Mouse (Mus musculus): ENCODE results near the gene Pigg.

Pigg gene

GRCm38 (mm10) chr5:108354056-108354455 lies 41.6 kb downstream of the Pigg start:
- in situ Hi-C loops (cut with MboI, MseI), result no loop called here

DNA sequence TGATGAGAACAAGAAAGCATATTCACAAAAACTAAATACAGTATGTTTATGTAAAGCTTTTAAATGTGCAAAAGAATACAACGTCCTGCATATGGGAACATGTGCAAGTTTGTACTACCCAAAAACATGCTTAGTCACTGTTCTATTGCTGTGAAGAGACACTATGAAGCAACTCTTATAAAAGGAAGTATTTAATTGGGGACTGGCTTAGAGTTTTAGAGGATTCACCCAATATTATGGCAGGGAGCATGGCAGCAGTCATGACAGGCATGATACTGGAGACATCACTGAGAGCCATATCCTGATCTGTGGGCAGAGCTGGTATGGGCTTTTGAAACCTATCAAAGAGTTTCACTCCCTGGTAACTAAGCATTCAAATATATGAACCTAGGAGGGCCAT lies 45.5 kb downstream of the Pigg start:
- in situ Hi-C loops (cut with MboI, MseI), result no loop called here

DNA sequence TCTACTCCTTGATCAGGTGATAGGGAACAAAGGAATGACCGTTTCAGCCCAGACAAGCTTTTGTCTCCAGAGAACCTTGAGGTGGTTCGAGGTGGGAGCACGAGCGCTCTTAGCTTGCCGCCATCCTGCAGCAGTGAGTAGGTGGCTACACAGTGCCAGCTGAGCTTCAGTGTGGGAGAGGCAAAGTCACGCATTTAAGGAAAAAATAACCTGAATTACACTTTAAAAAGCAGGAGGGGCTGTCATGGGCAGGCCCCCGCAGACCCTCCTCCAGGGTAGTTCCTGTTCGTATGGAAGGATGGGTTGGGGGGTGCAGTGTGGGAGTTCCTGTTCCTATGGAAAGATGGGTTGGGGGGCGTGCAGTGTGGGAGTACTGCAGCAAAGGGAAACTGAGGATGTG lies 47.1 kb downstream of the Pigg start:
- in situ Hi-C loops (cut with MboI, MseI), result no loop called here

DNA sequence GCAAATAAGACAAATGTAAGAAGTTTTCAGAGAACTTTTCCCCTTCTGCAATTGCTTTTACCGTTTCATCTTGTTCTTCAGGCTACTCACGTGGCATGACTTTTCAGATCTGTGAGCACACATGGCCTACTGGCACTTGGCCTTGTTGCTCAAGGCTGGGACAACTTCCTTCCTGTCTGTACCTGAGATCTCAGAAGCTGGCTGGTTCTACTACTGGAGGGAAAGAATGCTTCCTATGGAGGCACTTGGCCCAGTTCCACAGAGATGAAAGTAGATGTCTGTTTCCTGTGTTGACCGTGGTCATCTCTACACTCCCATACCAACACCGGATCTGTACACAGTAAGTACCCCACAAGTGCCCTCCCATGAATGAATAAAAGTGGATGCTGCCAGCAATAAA lies 47.8 kb downstream of the Pigg start:
- in situ Hi-C loops (cut with MboI, MseI), result no loop called here

GRCm38 (mm10) chr5:108362330-108362729 lies 49.9 kb downstream of the Pigg start:
- in situ Hi-C loops (cut with MboI, MseI), result no loop called here

DNA sequence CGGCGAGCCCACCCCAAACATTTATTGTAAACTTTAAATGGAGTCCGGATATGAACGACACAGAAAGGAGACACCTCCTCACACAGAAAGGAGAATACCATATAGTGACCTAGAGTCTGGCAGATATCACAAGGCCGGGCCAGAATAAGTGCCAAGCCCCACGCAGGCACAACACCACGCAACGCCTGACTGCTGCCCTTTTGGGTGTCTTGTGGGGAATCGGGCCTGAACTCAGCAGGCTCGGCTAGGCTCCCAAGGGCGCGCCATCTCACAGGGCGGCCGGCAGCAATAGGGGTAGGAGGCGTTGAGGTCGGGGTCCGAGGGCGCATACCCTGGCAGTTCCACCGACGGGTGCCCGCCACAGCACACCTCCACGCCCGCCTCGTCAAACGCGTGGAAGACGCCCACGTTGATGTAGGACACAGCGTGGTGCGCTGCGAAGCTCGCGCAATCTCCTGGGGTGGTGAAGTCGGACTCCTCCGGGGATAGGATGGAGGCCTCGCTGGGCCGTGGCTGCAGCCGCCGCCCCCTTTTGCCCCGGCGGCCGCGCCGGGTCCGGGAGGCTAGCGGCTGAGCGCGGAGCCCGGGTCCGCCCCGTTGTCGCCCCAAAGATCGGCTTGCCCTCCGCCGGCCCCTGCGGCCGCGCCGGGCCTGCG lies 54.0 kb downstream of the Pigg start:
- in situ Hi-C loops (cut with MboI, MseI), result no loop called here

DNA sequence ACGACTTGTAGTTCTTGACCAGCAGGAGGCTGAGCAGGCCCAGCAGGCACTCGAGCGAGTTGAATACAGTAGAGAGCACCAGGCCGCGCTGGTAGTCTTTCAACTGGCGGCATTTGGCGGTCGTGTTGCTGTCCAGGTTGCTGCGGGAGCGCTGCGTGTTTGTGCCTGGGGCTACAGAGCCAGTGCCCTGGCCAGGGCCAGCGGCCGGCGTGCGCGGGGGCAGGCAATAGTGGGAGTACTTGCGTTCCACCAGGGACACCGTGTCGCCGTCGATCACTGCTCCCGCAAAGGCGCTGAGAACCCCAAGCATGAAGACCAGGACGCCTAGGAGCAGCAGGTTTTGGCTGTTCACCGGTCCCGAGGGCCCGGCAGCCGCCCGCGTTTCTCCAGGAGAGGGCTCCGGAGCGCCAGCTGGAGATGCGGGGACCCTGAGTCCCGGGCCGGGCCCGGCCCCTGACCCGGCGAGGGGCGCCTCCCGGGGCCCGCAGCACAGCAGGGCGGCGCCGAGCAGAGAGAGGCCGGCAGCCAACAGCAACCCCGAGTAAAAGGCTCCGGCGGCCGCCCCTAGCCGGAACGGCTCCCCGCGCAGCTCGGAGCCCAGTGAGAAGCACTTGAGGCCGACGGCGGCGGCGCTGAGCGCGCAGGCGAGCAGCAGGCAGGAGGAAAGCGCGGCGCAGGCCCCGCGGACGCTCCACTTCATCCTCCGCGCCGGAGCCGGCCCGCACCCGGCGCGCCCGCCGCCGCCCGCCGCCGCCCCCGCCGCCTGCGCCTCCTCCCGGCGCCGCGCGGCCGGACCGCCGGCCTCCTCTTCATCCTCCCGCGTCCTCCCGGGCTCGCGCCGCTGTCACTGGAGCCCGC lies 54.8 kb downstream of the Pigg start:
- in situ Hi-C loops (cut with MboI, MseI), result no loop called here

DNA sequence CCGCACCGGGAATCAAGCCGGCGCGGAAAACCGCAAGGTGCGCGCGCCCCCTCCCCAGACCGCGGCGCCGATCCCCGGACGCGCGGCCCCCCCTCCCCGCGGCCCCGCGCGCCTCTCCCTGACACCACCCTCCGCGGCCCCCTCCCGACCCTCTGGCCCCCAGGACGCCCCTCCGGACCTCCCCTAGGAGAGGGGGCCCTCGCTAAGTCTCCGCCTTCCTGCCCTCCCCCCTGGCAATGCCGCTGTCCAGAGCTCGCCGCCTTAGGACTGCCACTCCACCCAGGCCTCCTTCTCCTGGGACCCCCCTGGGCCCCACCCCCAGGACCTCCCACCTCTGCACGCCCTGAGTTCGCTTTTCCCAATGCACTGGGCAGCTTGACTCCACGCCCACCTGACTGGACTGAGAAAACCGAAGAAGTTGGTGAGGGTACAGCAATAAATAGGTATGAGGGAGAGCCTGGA lies 55.5 kb downstream of the Pigg start, which contains the start of gene Gm42517:
Gene Gm42517, minus strand, starts transcription at position 52 of the 462 bp plus-strand sequence.
- in situ Hi-C loops (cut with MboI, MseI), result no loop called here

DNA sequence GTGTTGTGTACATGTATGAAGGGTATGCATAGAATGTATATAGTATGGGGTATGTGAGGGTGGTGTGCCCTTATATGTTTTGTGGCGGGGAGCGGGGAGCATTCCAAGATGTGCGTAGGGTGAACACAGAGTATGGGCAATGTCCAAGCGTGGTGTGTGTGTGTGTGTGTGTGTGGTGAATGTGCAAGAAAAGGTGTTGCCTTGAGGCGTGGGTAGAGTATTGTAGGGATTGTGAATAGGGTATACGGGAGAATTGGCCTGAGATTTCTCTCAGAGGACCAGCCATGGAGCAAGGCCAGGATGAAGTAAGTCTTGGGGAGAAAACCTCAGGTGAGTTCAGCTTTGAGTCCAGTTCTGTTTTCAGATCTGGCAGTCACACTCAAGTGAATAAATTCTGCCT lies 56.0 kb downstream of the Pigg start:
- in situ Hi-C loops (cut with MboI, MseI), result no loop called here

- in situ Hi-C loops (cut with MboI, MseI), result no loop called here
Observed at GRCm38 (mm10) chr5:108368851-108369621, 56.6 kb downstream of the Pigg start.

DNA sequence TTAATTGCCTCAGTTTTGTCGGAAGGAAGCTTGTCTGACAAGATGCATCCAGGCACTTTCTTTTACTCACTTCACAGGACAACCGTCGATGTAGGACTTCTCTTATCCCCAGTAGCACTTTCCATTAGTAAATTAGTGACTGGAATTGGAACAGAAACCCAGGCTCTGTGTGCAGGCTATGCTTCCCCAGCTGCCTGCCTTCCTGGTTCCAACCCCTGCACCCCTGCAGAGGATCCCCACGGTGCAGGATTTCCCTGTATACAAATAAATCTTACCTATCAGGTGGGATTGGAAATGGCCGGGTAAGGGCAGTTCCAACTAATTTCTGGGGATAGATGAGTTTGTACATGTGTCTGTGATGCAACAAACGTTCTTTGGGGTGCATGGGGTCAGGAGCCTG lies 57.6 kb downstream of the Pigg start:
- in situ Hi-C loops (cut with MboI, MseI), result no loop called here

DNA sequence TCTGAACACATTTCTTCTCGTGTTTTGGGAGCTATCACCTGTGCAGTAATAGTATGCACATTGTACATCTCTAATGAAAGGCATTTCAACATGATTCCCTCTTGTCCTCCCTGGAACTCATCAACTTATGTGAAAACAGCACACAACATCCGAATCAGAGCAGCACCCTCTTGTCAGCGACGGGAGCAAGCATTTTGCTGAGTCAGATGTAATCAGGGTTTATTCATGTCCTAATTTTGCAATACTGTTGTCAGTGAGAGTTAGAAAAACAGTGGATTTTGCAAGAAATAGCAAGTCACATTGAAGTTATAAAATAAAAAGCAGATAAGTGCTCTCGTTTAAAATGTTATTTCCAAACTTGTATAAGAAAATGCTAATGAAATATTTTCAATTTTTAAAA lies 61.7 kb downstream of the Pigg start:
- in situ Hi-C loops (cut with MboI, MseI), result no loop called here

DNA sequence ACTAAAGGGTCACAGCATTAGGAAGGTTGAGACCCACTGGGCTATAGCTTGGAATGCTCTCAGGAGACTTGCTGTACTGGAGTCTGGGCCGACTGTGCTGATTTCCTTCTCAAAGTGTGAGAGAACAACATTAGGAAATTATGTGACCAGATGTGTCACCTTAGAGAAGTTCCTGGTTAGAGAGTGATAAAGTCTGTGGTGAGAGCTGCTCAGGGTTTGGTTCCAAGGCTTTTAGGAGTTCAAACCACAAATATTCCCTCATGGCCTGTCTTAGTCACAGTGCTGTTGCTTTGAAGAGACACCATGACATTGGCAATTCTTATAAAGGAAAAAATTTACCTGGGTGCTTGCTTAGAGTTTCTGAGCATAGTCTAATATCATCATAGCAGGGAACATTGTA lies 63.6 kb downstream of the Pigg start:
- in situ Hi-C loops (cut with MboI, MseI), result no loop called here

DNA sequence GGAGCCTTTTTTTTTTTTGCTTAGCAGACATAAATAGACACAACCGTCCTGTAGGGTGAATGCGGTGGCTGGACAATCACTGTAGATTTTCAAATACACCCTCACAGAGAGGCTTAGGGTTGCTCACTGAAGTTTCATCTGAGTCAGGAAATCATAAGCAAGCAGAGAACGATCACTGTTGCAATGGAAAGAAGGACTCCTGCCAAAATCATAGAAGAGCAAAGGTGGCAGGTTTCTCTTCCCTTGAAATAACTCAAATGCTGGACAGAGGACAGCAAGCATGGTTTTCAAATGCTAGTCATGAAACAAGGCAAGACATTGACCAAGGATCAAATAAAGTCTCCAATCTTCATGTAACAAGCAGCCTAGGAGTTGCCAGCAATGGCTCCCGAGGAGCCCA lies 65.9 kb downstream of the Pigg start:
- in situ Hi-C loops (cut with MboI, MseI), result no loop called here

DNA sequence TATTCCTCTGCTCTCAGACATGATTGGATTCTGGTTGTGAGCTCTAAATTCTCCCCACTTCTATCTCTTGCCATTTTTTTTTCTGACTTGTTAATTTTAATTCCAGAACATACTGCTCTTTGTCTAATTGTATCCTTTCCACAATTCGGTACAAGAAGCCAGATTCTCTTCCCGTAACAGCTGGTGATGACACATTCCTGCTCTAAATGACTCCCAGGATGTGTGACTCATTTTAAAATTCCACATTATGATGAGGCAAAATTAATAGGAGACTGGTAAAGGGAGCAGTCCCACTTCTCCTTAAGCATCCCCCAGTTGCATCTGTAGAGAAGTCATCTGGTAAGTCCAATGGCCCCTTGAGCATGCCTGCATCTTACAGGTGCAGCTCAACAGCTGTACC lies 73.2 kb downstream of the Pigg start:
- in situ Hi-C loops (cut with MboI, MseI), result no loop called here

GRCm38 (mm10) chr5:108386449-108386848 lies 74.0 kb downstream of the Pigg start:
- in situ Hi-C loops (cut with MboI, MseI), result no loop called here

GRCm38 (mm10) chr5:108388201-108388600 lies 75.8 kb downstream of the Pigg start, which contains the start of gene Pde6b:
Gene Pde6b, plus strand, starts transcription at chr5:108388391.
- in situ Hi-C loops (cut with MboI, MseI), result no loop called here

DNA sequence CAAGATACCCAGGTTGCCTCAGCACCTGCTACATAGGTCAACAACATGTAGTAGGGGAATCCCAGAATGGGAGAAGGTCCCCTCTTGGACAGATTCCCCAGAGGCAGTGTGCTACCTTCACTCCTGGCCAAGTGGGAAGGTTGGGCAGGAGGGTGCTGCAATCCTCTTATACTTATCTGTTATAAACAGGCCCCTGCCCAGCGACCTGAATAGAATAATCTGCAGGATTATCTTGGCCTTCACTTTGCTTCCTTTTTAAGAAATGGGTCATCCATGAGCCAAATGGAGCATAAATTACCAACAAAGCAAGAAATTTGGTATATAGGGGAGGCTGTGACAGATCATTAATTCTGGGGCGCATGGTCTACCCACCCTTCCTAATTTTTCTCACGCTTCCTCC lies 77.3 kb downstream of the Pigg start:
- in situ Hi-C loops (cut with MboI, MseI), result no loop called here
